Mouse (Mus musculus): ENCODE measurements around the gene Arhgef26.

DNA sequence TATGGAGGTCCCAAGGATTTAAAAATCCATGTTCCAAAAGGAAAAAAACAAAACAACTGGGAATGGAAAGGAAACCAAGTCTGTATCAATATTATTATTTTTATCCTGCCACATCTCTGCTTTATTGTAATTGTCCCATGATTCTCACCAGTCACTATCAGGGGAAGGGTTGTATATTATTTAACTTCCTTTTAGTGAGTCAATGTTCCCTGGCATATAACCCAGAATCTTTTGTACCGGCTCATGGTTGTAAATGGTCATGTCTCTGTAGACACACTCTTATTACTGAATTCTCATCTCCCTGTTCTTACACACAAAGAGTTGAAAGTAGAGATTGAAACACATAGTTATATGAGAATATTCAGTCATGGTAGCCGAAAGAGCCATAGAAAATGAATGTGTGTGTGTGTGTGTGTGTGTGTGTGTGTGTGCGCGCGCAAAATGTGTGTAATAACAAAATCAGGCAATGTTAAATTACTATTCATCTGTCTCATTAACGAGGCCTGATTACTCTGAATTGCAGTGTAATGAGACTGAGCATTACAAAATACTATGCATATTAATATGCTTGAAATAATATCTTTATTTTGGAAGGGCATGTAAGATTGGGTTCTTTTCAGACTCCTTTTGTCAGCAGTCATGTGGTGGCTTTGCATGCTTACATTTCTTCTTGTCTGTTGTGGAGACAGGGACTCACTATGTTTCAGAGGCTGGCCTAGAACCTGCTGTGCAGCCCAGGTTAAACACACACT, 80.4 kb downstream of the Arhgef26 start:
- TF ChIP-seq POLR2AphosphoS2 (IDR thresholded peaks at IDR 0.05; ENCODE audit: low read length) (no peak), ETS1 (IDR thresholded peaks at IDR 0.05; ENCODE audit: low read depth, low read length) (no peak), SMC3 (IDR thresholded peaks at IDR 0.05; ENCODE audit: low read depth, low read length) (no peak), TAL1 (IDR thresholded peaks at IDR 0.05; ENCODE audit: low read length) (no peak), CTCF (IDR thresholded peaks at IDR 0.05 in 2 of 3, conservative IDR thresholded peaks at IDR 0.05 in 1 of 3; ENCODE audit: control insufficient read depth in 1 of 3, insufficient read depth in 1 of 3, low read depth in 2 of 3, low read length in 3 of 3, poor library complexity in 1 of 3, severe bottlenecking in 1 of 3) (no peak), ELF1 (IDR thresholded peaks at IDR 0.05; ENCODE audit: low read depth, low read length) (no peak), E2F4 (IDR thresholded peaks at IDR 0.05; ENCODE audit: borderline replicate concordance, low read depth, low read length) (no peak), USF2 (IDR thresholded peaks at IDR 0.05; ENCODE audit: borderline replicate concordance in 1 of 2, insufficient read depth in 1 of 2, low read depth in 1 of 2, low read length in 2 of 2) (no peak), JUND (IDR thresholded peaks at IDR 0.05; ENCODE audit: low read depth, low read length) (no peak), POLR2A (IDR thresholded peaks at IDR 0.05; ENCODE audit: control insufficient read depth in 1 of 2, insufficient read depth in 1 of 2, low read depth in 1 of 2, low read length in 2 of 2, poor library complexity in 1 of 2) (no peak), ZMIZ1 (IDR thresholded peaks at IDR 0.05; ENCODE audit: low read depth, low read length) (no peak)
